Mouse (Mus musculus) MEL (cell line): Measurements from ENCODE around the gene Kl.

Source experiments
- BHLHE40 ChIP-seq: IDR thresholded peaks from 2 replicates; pipeline ENCODE4 v1.6.1; 2012; ENCODE audit warnings: low read depth, mild to moderate bottlenecking, inconsistent platforms, low read length, improper control_type of control experiment, borderline replicate concordance
- CHD1 ChIP-seq: IDR thresholded peaks from 2 replicates; pipeline ENCODE4 v1.6.1; 2012; ENCODE audit warnings: low read depth, mild to moderate bottlenecking, inconsistent platforms, low read length, improper control_type of control experiment
- CTCF ChIP-seq, 3 experiments: IDR thresholded peaks in 2 of 3; conservative IDR thresholded peaks in 1 of 3; 2 replicates each; pipeline ENCODE4 v1.5.1; 2011 to 2012; ENCODE audit warnings: low read length in 3 of 3, low read depth in 2 of 3, mild to moderate bottlenecking in 2 of 3, improper control_type of control experiment in 1 of 3, inconsistent platforms in 1 of 3, mixed read lengths in 1 of 3, moderate library complexity in 1 of 3; ENCODE audit not compliant: control insufficient read depth in 1 of 3, insufficient read depth in 1 of 3, poor library complexity in 1 of 3, severe bottlenecking in 1 of 3
- E2F4 ChIP-seq: IDR thresholded peaks from 2 replicates; pipeline ENCODE4 v1.6.1; 2011; ENCODE audit warnings: low read depth, low read length, improper control_type of control experiment, borderline replicate concordance
- EP300 ChIP-seq, 2 experiments: IDR thresholded peaks; 2 replicates each; pipeline ENCODE4 v1.6.1; 2011; ENCODE audit warnings: improper control_type of control experiment in 2 of 2, low read length in 2 of 2, low read depth in 1 of 2, mild to moderate bottlenecking in 1 of 2
- GATA1 ChIP-seq: IDR thresholded peaks from 2 replicates; pipeline ENCODE4 v1.6.1; 2011; ENCODE audit warnings: low read depth, low read length, improper control_type of control experiment
- MEF2A ChIP-seq: IDR thresholded peaks from 2 replicates; pipeline ENCODE4 v1.6.1; 2014; ENCODE audit warnings: low read depth, mild to moderate bottlenecking, inconsistent platforms, low read length, improper control_type of control experiment; ENCODE audit not compliant: poor library complexity, insufficient replicate concordance, severe bottlenecking; ENCODE audit errors: extremely low read depth
- POLR2A ChIP-seq, 2 experiments: IDR thresholded peaks; 2 replicates each; pipeline ENCODE4 v1.6.1; 2011 to 2012; ENCODE audit warnings: low read length in 2 of 2, mild to moderate bottlenecking in 2 of 2, control low read depth in 1 of 2, improper control_type of control experiment in 1 of 2, low read depth in 1 of 2, moderate library complexity in 1 of 2; ENCODE audit not compliant: control insufficient read depth in 1 of 2, insufficient read depth in 1 of 2, poor library complexity in 1 of 2
- POLR2AphosphoS2 ChIP-seq: IDR thresholded peaks from 2 replicates; pipeline ENCODE4 v1.6.1; 2011; ENCODE audit warnings: low read length, improper control_type of control experiment
- RAD21 ChIP-seq: IDR thresholded peaks from 2 replicates; pipeline ENCODE4 v1.6.1; 2011; ENCODE audit warnings: mild to moderate bottlenecking, low read depth, low read length, improper control_type of control experiment
- ZC3H11A ChIP-seq: IDR thresholded peaks from 2 replicates; pipeline ENCODE4 v1.6.1; 2012; ENCODE audit warnings: low read depth, mild to moderate bottlenecking, inconsistent platforms, low read length, improper control_type of control experiment
- ZKSCAN1 ChIP-seq: IDR thresholded peaks from 2 replicates; pipeline ENCODE4 v1.6.1; 2012; ENCODE audit warnings: low read depth, mild to moderate bottlenecking, inconsistent platforms, low read length, improper control_type of control experiment, moderate library complexity
- ZNF384 ChIP-seq: IDR thresholded peaks from 2 replicates; pipeline ENCODE4 v1.6.1; 2012; ENCODE audit warnings: low read depth, mild to moderate bottlenecking, inconsistent platforms, low read length, improper control_type of control experiment

GRCm38 (mm10) chr5:150977383-150977958 lies 25.1 kb downstream of the Kl start:
- TF ChIP-seq RAD21 (no peak), CTCF (IDR thresholded peaks at IDR 0.05 in 2 of 3, conservative IDR thresholded peaks at IDR 0.05 in 1 of 3; ENCODE audit: control insufficient read depth in 1 of 3, insufficient read depth in 1 of 3, low read depth in 2 of 3, low read length in 3 of 3, poor library complexity in 1 of 3, severe bottlenecking in 1 of 3) (no peak), ZC3H11A (no peak), EP300 (IDR thresholded peaks at IDR 0.05; ENCODE audit: low read depth in 1 of 2, low read length in 2 of 2) (no peak), CHD1 (no peak), BHLHE40 (no peak), MEF2A (no peak), ZKSCAN1 (no peak), E2F4 (no peak), POLR2A (IDR thresholded peaks at IDR 0.05; ENCODE audit: control insufficient read depth in 1 of 2, insufficient read depth in 1 of 2, low read depth in 1 of 2, low read length in 2 of 2, poor library complexity in 1 of 2) (no peak), ZNF384 (no peak), POLR2AphosphoS2 (no peak), GATA1 (no peak)
